Mouse (Mus musculus): Measurements from ENCODE around the gene Get4.

Get4 gene

GRCm38 (mm10) chr5:139241022-139241761 lies 10.9 kb upstream of the Get4 start:
- DNase-seq (ENCODE audit: low read depth): no peak

- DNase-seq (ENCODE audit: low read depth): no peak
These were observed 8.7 kb upstream of the Get4 start for GRCm38 (mm10) chr5:139243384-139243783.

- peak; percentile 40 for DNase-seq (ENCODE audit: low read depth)
These were observed 4.4 kb upstream of the Get4 start for GRCm38 (mm10) chr5:139247767-139248166.

GRCm38 (mm10) chr5:139248846-139249245 lies 3.3 kb upstream of the Get4 start:
- DNase-seq (ENCODE audit: low read depth): no peak

GRCm38 (mm10) chr5:139251279-139251678 lies 845 bp upstream of the Get4 start:
- no peak for DNase-seq (ENCODE audit: low read depth)

GRCm38 (mm10) chr5:139251736-139252080 lies 416 bp upstream of the Get4 start:
- no peak for DNase-seq (ENCODE audit: low read depth)

GRCm38 (mm10) chr5:139252910-139253245 lies 754 bp downstream of the Get4 start:
- peak; percentile 64 for DNase-seq (ENCODE audit: low read depth)

GRCm38 (mm10) chr5:139253301-139253741 lies 1.2 kb downstream of the Get4 start:
- peak; percentile 66 for DNase-seq (ENCODE audit: low read depth)

GRCm38 (mm10) chr5:139254938-139255337 lies 2.8 kb downstream of the Get4 start:
- DNase-seq (ENCODE audit: low read depth): no peak

- DNase-seq (ENCODE audit: low read depth): no peak
These were observed 3.7 kb downstream of the Get4 start for GRCm38 (mm10) chr5:139255777-139256176.

GRCm38 (mm10) chr5:139256211-139256765 lies 4.2 kb downstream of the Get4 start:
- DNase-seq (ENCODE audit: low read depth): no peak

- no peak for DNase-seq (ENCODE audit: low read depth)
These were observed 5.1 kb downstream of the Get4 start for GRCm38 (mm10) chr5:139257265-139257664.

- DNase-seq (ENCODE audit: low read depth): no peak
These were observed 5.7 kb downstream of the Get4 start for GRCm38 (mm10) chr5:139257818-139258217.

GRCm38 (mm10) chr5:139258371-139259035 lies 6.4 kb downstream of the Get4 start:
- DNase-seq (ENCODE audit: low read depth): no peak

GRCm38 (mm10) chr5:139259853-139260252 lies 7.7 kb downstream of the Get4 start:
- no peak for DNase-seq (ENCODE audit: low read depth)

GRCm38 (mm10) chr5:139261403-139261802 lies 9.3 kb downstream of the Get4 start:
- DNase-seq (ENCODE audit: low read depth): no peak

- no peak for DNase-seq (ENCODE audit: low read depth)
These were observed 15.5 kb downstream of the Get4 start for GRCm38 (mm10) chr5:139267661-139268060.

GRCm38 (mm10) chr5:139270806-139271521 lies 18.8 kb downstream of the Get4 start:
- DNase-seq (ENCODE audit: low read depth): no peak

GRCm38 (mm10) chr5:139271994-139272554 lies 19.9 kb downstream of the Get4 start:
- DNase-seq (ENCODE audit: low read depth): no peak

GRCm38 (mm10) chr5:139277287-139277686 lies 25.2 kb downstream of the Get4 start:
- DNase-seq (ENCODE audit: low read depth): no peak

GRCm38 (mm10) chr5:139281373-139282112 lies 29.4 kb downstream of the Get4 start:
- DNase-seq (ENCODE audit: low read depth): no peak

GRCm38 (mm10) chr5:139282191-139282590 lies 30.1 kb downstream of the Get4 start:
- DNase-seq (ENCODE audit: low read depth): peak; percentile 69

Data from c-Kit-positive CD71-positive TER-119-negative erythroid progenitor cells, embryonic 14.5 days (primary cell).